Mouse (Mus musculus): ENCODE data around the gene Tspan9. TPM values are rescaled to one million over a fixed set of nuclear protein-coding genes. Genes with fewer than 3 reads are reported as not detected.

Gene Tspan9
- polyA plus RNA-seq, 1 experiment = 312 TPM

- Histone ChIP-seq H3K4me1 (ENCODE audit: control insufficient read depth, insufficient read depth, low read length) (peaks cover 3% of the 10 kb centered on the region), H3K4me3 (replicated peaks; ENCODE audit: extremely low read depth, low read depth, low read length) (no peak overlapping the region)
- WGBS = 37% methylated on average over 10 of the region's 10 CpGs
- TF ChIP-seq CTCF (IDR thresholded peaks at IDR 0.05; ENCODE audit: insufficient read depth, low read length) = no peak
- no peak for TF ChIP-seq POLR2A (IDR thresholded peaks at IDR 0.05; ENCODE audit: borderline replicate concordance, extremely low read depth, low read depth, low read length)
- DNase-seq = no peak
Observed at GRCm38 (mm10) chr6:128021106-128021930, 122.1 kb downstream of the Tspan9 start.

- WGBS = 58% methylated on average over 8 of the region's 8 CpGs
- TF ChIP-seq CTCF (IDR thresholded peaks at IDR 0.05; ENCODE audit: insufficient read depth, low read length) (no peak), POLR2A (IDR thresholded peaks at IDR 0.05; ENCODE audit: borderline replicate concordance, extremely low read depth, low read depth, low read length) (no peak)
- no peak for DNase-seq
- Histone ChIP-seq H3K4me1 (ENCODE audit: control insufficient read depth, insufficient read depth, low read length) (peaks cover 3% of the 10 kb centered on the region), H3K4me3 (replicated peaks; ENCODE audit: extremely low read depth, low read depth, low read length) (no peak overlapping the region)
Observed at GRCm38 (mm10) chr6:128020521-128021057, 122.8 kb downstream of the Tspan9 start.

- H3K4me3 ChIP-seq (replicated peaks; ENCODE audit: extremely low read depth, low read depth, low read length) = no peak overlapping the region
- H3K4me1 ChIP-seq (ENCODE audit: control insufficient read depth, insufficient read depth, low read length) = peaks cover 3% of the 10 kb centered on the region
- DNase-seq = no peak
- WGBS = 90% methylated on average over 4 of the region's 4 CpGs
- TF ChIP-seq POLR2A (IDR thresholded peaks at IDR 0.05; ENCODE audit: borderline replicate concordance, extremely low read depth, low read depth, low read length) (no peak), CTCF (IDR thresholded peaks at IDR 0.05; ENCODE audit: insufficient read depth, low read length) (no peak)
Observed at GRCm38 (mm10) chr6:128020053-128020452, 123.3 kb downstream of the Tspan9 start.

GRCm38 (mm10) chr6:128019119-128019518 lies 124.3 kb downstream of the Tspan9 start:
- TF ChIP-seq POLR2A (IDR thresholded peaks at IDR 0.05; ENCODE audit: borderline replicate concordance, extremely low read depth, low read depth, low read length) (no peak), CTCF (IDR thresholded peaks at IDR 0.05; ENCODE audit: insufficient read depth, low read length) (no peak)
- WGBS = 77% methylated on average over 7 of the region's 7 CpGs
- peaks cover 3% of the 10 kb centered on the region for H3K4me1 ChIP-seq (ENCODE audit: control insufficient read depth, insufficient read depth, low read length)
- no peak for DNase-seq
- no peak overlapping the region for H3K4me3 ChIP-seq (replicated peaks; ENCODE audit: extremely low read depth, low read depth, low read length)

GRCm38 (mm10) chr6:128015304-128015703 lies 128.1 kb downstream of the Tspan9 start:
- Histone ChIP-seq H3K4me1 (ENCODE audit: control insufficient read depth, insufficient read depth, low read length) (peaks cover 8% of the 10 kb centered on the region; the same call in 1 of the 2 replicates), H3K4me3 (replicated peaks; ENCODE audit: extremely low read depth, low read depth, low read length) (no peak overlapping the region)
- DNase-seq = no peak
- WGBS = 79% methylated on average over 7 of the region's 7 CpGs
- TF ChIP-seq POLR2A (IDR thresholded peaks at IDR 0.05; ENCODE audit: borderline replicate concordance, extremely low read depth, low read depth, low read length) = no peak
- no peak for TF ChIP-seq CTCF (IDR thresholded peaks at IDR 0.05; ENCODE audit: insufficient read depth, low read length)

GRCm38 (mm10) chr6:128011781-128012180 lies 131.6 kb downstream of the Tspan9 start:
- TF ChIP-seq POLR2A (IDR thresholded peaks at IDR 0.05; ENCODE audit: borderline replicate concordance, extremely low read depth, low read depth, low read length) (no peak), CTCF (IDR thresholded peaks at IDR 0.05; ENCODE audit: insufficient read depth, low read length) (no peak)
- WGBS = 54% methylated on average over 17 of the region's 17 CpGs
- Histone ChIP-seq H3K4me3 (replicated peaks; ENCODE audit: extremely low read depth, low read depth, low read length) (no peak overlapping the region), H3K4me1 (ENCODE audit: control insufficient read depth, insufficient read depth, low read length) (peaks cover 15% of the 10 kb centered on the region)
- DNase-seq = no peak

GRCm38 (mm10) chr6:128011071-128011477 lies 132.3 kb downstream of the Tspan9 start:
- no peak for DNase-seq
- WGBS = 67% methylated on average over 13 of the region's 13 CpGs
- TF ChIP-seq CTCF (IDR thresholded peaks at IDR 0.05; ENCODE audit: insufficient read depth, low read length) (no peak), POLR2A (IDR thresholded peaks at IDR 0.05; ENCODE audit: borderline replicate concordance, extremely low read depth, low read depth, low read length) (no peak)
- Histone ChIP-seq H3K4me1 (ENCODE audit: control insufficient read depth, insufficient read depth, low read length) (peaks cover 21% of the 10 kb centered on the region), H3K4me3 (replicated peaks; ENCODE audit: extremely low read depth, low read depth, low read length) (no peak overlapping the region)

- DNase-seq = no peak
- Histone ChIP-seq H3K4me3 (replicated peaks; ENCODE audit: extremely low read depth, low read depth, low read length) (no peak overlapping the region), H3K4me1 (ENCODE audit: control insufficient read depth, insufficient read depth, low read length) (peaks cover 21% of the 10 kb centered on the region)
- WGBS = 85% methylated on average over 11 of the region's 11 CpGs
- TF ChIP-seq CTCF (IDR thresholded peaks at IDR 0.05; ENCODE audit: insufficient read depth, low read length) (no peak), POLR2A (IDR thresholded peaks at IDR 0.05; ENCODE audit: borderline replicate concordance, extremely low read depth, low read depth, low read length) (no peak)
Observed at GRCm38 (mm10) chr6:128010135-128010971, 133.0 kb downstream of the Tspan9 start.

- Histone ChIP-seq H3K4me3 (replicated peaks; ENCODE audit: extremely low read depth, low read depth, low read length) (no peak overlapping the region), H3K4me1 (ENCODE audit: control insufficient read depth, insufficient read depth, low read length) (peaks cover 19% of the 10 kb centered on the region)
- TF ChIP-seq CTCF (IDR thresholded peaks at IDR 0.05; ENCODE audit: insufficient read depth, low read length) (no peak), POLR2A (IDR thresholded peaks at IDR 0.05; ENCODE audit: borderline replicate concordance, extremely low read depth, low read depth, low read length) (no peak)
- DNase-seq = no peak
- WGBS = 74% methylated on average over 5 of the region's 5 CpGs
Observed at GRCm38 (mm10) chr6:128007982-128008562, 135.3 kb downstream of the Tspan9 start.
